9 mouse cellular contexts compared by ENCODE assay signal in genomic region chr7:15962311-15963288, GRCm38 (mm10). TPM values are rescaled to one million over a fixed set of nuclear protein-coding genes. Genes with fewer than 3 reads are reported as not detected.
A peak's percentile ranks its signal among the peaks of the same experiment; 100 is the strongest.
DNase-seq lines count a peak whose midpoint lies in the region; ATAC-seq and TF ChIP-seq lines count a peak whose summit lies in the region.
"Had no signal": no experiment of that assay in that cellular context is flagged by ENCODE, and none has a peak within 500 bp of the region (broad histone marks: within the 10 kb centered on the region; RNA-seq: fewer than 3 reads in every experiment).

No protein-coding gene starts in this region.

- H3K36me3 ChIP-seq in neural tube, embryonic 12.5 days, result no peaks in the 10 kb centered on the region
- peaks cover 1% of the 10 kb centered on the region; the same call in 1 of the 2 replicates for H3K36me3 ChIP-seq in stomach, embryonic 16.5 days (ENCODE audit: control insufficient read depth, insufficient read depth, low read length)

- no peak overlapping the region for H3K4me3 ChIP-seq in neural tube, embryonic 12.5 days
- no peak overlapping the region for H3K4me3 ChIP-seq in layer of hippocampus, adult 2 months
- H3K4me3 ChIP-seq in stomach, embryonic 16.5 days (replicated peaks; ENCODE audit: low read length), result peak overlapping the region; percentile 18
- no peak overlapping the region for H3K4me3 ChIP-seq in cerebellum, adult 2 months (replicated peaks; ENCODE audit: insufficient read depth, low read depth, low read length)
- H3K4me3 ChIP-seq: left cerebral cortex, adult 2 months had no signal

- WGBS in neural tube, embryonic 12.5 days, result 47% methylated on average over 12 of the region's 12 CpGs
- 21% methylated on average over 12 of the region's 12 CpGs for WGBS in stomach, embryonic 16.5 days
- 43% methylated on average over 12 of the region's 12 CpGs for WGBS in cerebellum, adult 2 months

- peaks cover 12% of the 10 kb centered on the region for H3K4me1 ChIP-seq in neural tube, embryonic 12.5 days
- H3K4me1 ChIP-seq in stomach, embryonic 16.5 days (ENCODE audit: control insufficient read depth, insufficient read depth, low read length), result peaks cover 44% of the 10 kb centered on the region
- no peaks in the 10 kb centered on the region for H3K4me1 ChIP-seq in cerebellum, adult 2 months (ENCODE audit: control insufficient read depth, insufficient read depth, low read length)

- H3K9ac ChIP-seq in neural tube, embryonic 12.5 days, result no peak overlapping the region
- peak overlapping the region; percentile 59; the same call in 1 of the 2 replicates for H3K9ac ChIP-seq in stomach, embryonic 16.5 days (ENCODE audit: low read length)

- ATAC-seq in neural tube, embryonic 12.5 days (ENCODE audit: low FRiP score, low read depth), result 0 out of 2 replicates have a peak, but pooled peaks have one; percentile 23
- peak; percentile 84 for ATAC-seq in stomach, embryonic 16.5 days (ENCODE audit: insufficient read depth, low FRiP score)

- 0 out of 2 replicates have a peak overlapping the region, but pooled peaks have one; percentile 5 for H3K4me2 ChIP-seq in neural tube, embryonic 12.5 days (replicated peaks)
- peak overlapping the region; percentile 48 for H3K4me2 ChIP-seq in stomach, embryonic 16.5 days (ENCODE audit: low read depth, low read length)

- H3K9me3 ChIP-seq in neural tube, embryonic 12.5 days, result no peaks in the 10 kb centered on the region
- no peaks in the 10 kb centered on the region for H3K9me3 ChIP-seq in stomach, embryonic 16.5 days (replicated peaks; ENCODE audit: control insufficient read depth, low read length)

- intact Hi-C loops in heart, postnatal 14 days (cut with DNase I), result no loop called here

- H3K27ac ChIP-seq in neural tube, embryonic 12.5 days, result no peak overlapping the region
- H3K27ac ChIP-seq in layer of hippocampus, adult 2 months, result peak overlapping the region; percentile 15; the same call in 1 of the 2 replicates
- H3K27ac ChIP-seq in stomach, embryonic 16.5 days (ENCODE audit: low read length), result peak overlapping the region; percentile 98
- H3K27ac ChIP-seq in cerebellum, adult 2 months (ENCODE audit: insufficient read depth, low read length), result no peak overlapping the region
- H3K27ac ChIP-seq: left cerebral cortex, adult 2 months had no signal

- no peaks in the 10 kb centered on the region for H3K27me3 ChIP-seq in neural tube, embryonic 12.5 days (replicated peaks)
- H3K27me3 ChIP-seq in stomach, embryonic 16.5 days (ENCODE audit: control insufficient read depth, insufficient read depth, low read length), result no peaks in the 10 kb centered on the region
- no peaks in the 10 kb centered on the region for H3K27me3 ChIP-seq in cerebellum, adult 2 months (ENCODE audit: control insufficient read depth, insufficient read depth, low read length)

- DNase-seq in neural tube, embryonic 10.5 days (ENCODE audit: extremely low spot score, low spot score), result no peak
- peak; percentile 75 for DNase-seq in fibroblast of lung, adult 2 months (ENCODE audit: low read depth)
- DNase-seq in heart, postnatal 14 days, result peak; percentile 92 to 93
- peak; percentile 41 to 50 for DNase-seq in layer of hippocampus, adult 2 months (ENCODE audit: low spot score in 2 of 2)
- peak; percentile 89 to 95 for DNase-seq in lung, postnatal 4 days
- DNase-seq in cerebellum, adult 2 months, result no peak

- TF ChIP-seq POLR2A in cerebellum, adult 2 months (IDR thresholded peaks at IDR 0.05; ENCODE audit: borderline replicate concordance, insufficient read depth, low read length), result no peak

- TF ChIP-seq CTCF in layer of hippocampus, adult 2 months (conservative IDR thresholded peaks at IDR 0.05), result no peak
- no peak for TF ChIP-seq CTCF in cerebellum, adult 2 months (IDR thresholded peaks at IDR 0.05; ENCODE audit: borderline replicate concordance, insufficient read depth, low read depth, low read length)

RNA-seq across cellular contexts. Expression of gene Ehd2, which starts 4.8 kb away (rescaled TPM):
- polyA plus RNA-seq in neural tube, embryonic 12.5 days (2016; fragmentation: Nextera tagmentation; extraction: Ambion mirVana), result 9.2 and 12.1 TPM in 2 replicates
- total RNA-seq in heart, postnatal 14 days (2021), result 100 to 1,000 TPM; 172 to 182 TPM
- 1 to 10 TPM; 6.7 to 7.3 TPM for total RNA-seq in layer of hippocampus, adult 2 months (2021)
- polyA plus RNA-seq in stomach, embryonic 16.5 days (2015; fragmentation: Nextera tagmentation; extraction: Ambion mirVana), result 65.8 and 76.3 TPM in 2 replicates
- 7.4 and 7.5 TPM in 2 replicates for polyA plus RNA-seq in cerebellum, adult 2 months (2012; rRNA removed)

RNA-seq across cellular contexts. Expression of gene Nop53, which starts 16.7 kb away (rescaled TPM):
- 157 and 169 TPM in 2 replicates for polyA plus RNA-seq in neural tube, embryonic 12.5 days (2016; fragmentation: Nextera tagmentation; extraction: Ambion mirVana)
- 100 to 1,000 TPM; 129 to 137 TPM for total RNA-seq in heart, postnatal 14 days (2021)
- 100 to 1,000 TPM; 115 to 121 TPM for total RNA-seq in layer of hippocampus, adult 2 months (2021)
- 162 and 168 TPM in 2 replicates for polyA plus RNA-seq in stomach, embryonic 16.5 days (2015; fragmentation: Nextera tagmentation; extraction: Ambion mirVana)
- 104 and 108 TPM in 2 replicates for polyA plus RNA-seq in cerebellum, adult 2 months (2012; rRNA removed)

RNA-seq across cellular contexts. Expression of gene Selenow, which starts 40.4 kb away (rescaled TPM):
- 1,130 and 1,196 TPM in 2 replicates for polyA plus RNA-seq in neural tube, embryonic 12.5 days (2016; fragmentation: Nextera tagmentation; extraction: Ambion mirVana)
- 100 to 1,000 TPM; 149 to 162 TPM for total RNA-seq in heart, postnatal 14 days (2021)
- total RNA-seq in layer of hippocampus, adult 2 months (2021), result 1,000 to 10,000 TPM; 1,462 to 1,494 TPM
- 684 and 739 TPM in 2 replicates for polyA plus RNA-seq in stomach, embryonic 16.5 days (2015; fragmentation: Nextera tagmentation; extraction: Ambion mirVana)
- 870 and 931 TPM in 2 replicates for polyA plus RNA-seq in cerebellum, adult 2 months (2012; rRNA removed)

Comparison
In these comparisons a context has a peak if more than half of its experiments do, and no peak if none do; other contexts are left out.
1. H3K27ac ChIP-seq: peak in layer of hippocampus, adult 2 months (single experiment) and stomach, embryonic 16.5 days (single experiment); none in neural tube, embryonic 12.5 days (single experiment) and cerebellum, adult 2 months (single experiment).
2. DNase-seq: peak in fibroblast of lung, adult 2 months (single experiment), heart, postnatal 14 days (2 of 2), layer of hippocampus, adult 2 months (2 of 2) and lung, postnatal 4 days (2 of 2); none in neural tube, embryonic 10.5 days (single experiment) and cerebellum, adult 2 months (0 of 2).